Mouse (Mus musculus): ENCODE results near the gene Pclaf.

- TF ChIP-seq CTCF (IDR thresholded peaks at IDR 0.05; ENCODE audit: low read depth) (no peak), EP300 (IDR thresholded peaks at IDR 0.05; ENCODE audit: low read depth) (no peak)
These were observed 1.1 kb downstream of the Pclaf start for GRCm38 (mm10) chr9:65891126-65891525.
